24 mouse cellular contexts compared by ENCODE assay signal in the genomic region with DNA sequence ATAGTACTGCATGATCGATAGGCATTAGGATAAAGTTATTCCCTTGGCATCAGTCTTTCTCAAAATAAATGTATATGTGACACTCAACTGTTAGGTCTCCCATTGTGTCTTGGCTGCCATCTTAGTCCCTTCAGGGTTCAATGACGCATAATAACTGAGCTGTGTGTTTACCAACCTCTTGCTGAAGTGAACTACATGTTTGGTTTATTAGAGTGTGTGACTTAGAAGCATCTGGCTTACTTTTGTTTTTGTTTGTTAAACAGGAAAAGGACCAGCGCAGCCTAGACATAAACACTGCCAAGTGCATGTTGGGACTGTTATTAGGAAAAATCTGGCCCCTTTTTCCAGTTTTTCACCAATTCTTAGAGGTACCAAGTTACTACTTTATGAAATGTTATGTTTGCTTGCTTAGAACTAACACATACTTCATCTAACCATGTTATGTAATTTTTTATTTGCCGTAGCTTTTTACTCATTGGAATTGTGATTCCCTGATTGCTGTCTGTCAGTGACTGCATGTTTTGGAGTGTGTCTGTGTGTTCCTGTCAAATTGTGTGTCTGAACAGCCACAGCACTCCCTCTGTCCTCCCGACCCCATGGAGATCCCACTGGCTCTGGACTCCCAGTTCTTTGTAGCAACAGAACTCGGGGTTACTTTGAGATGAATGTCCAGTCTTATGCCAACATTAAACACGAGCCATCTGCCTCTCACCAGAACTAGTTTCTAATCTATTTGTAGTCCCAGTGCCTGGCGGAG.
A peak's percentile ranks its signal among the peaks of the same experiment; 100 is the strongest.
DNase-seq lines count a peak whose midpoint lies in the region; ATAC-seq and TF ChIP-seq lines count a peak whose summit lies in the region.
"Had no signal": no experiment of that assay in that cellular context is flagged by ENCODE, and none has a peak within 500 bp of the region (broad histone marks: within the 10 kb centered on the region; RNA-seq: fewer than 3 reads in every experiment).

No protein-coding gene starts in this region.

- DNase-seq in cerebellum, adult 9-10 months: peak; percentile 15
- DNase-seq in cerebellum, postnatal 36 days: no peak
- DNase-seq in lung, adult 18-20 months: peak; percentile 28 to 59
- DNase-seq in lung, postnatal 14 days: no peak
- peak; percentile 64 for DNase-seq in lung, postnatal 0 days (ENCODE audit: low spot score)
- no peak for DNase-seq in stomach, postnatal 0 days (ENCODE audit: low spot score)
- no peak for DNase-seq in urinary bladder, adult 18-20 months (ENCODE audit: low spot score in 2 of 2)
- DNase-seq: adrenal gland, postnatal 10 days; forebrain, postnatal 0 days; gastrocnemius, postnatal 36 days; kidney, adult 18-20 months; kidney, postnatal 4 days; layer of hippocampus, adult 9-11 months; thymus, adult 18-20 months; thymus, postnatal 36 days had no signal

- peak; percentile 57; the same call in 1 of the 2 replicates for TF ChIP-seq EP300 in lung, postnatal 0 days (IDR thresholded peaks at IDR 0.05)
- TF ChIP-seq EP300 in stomach, postnatal 0 days (optimal IDR thresholded peaks at IDR 0.05): no peak

- no peak overlapping the region for H3K9ac ChIP-seq in lung, postnatal 0 days (replicated peaks; ENCODE audit: low read depth)
- no peak overlapping the region for H3K9ac ChIP-seq in stomach, postnatal 0 days (ENCODE audit: low read length)
- H3K9ac ChIP-seq in forebrain, embryonic 15.5 days (replicated peaks): no peak overlapping the region
- H3K9ac ChIP-seq: forebrain, postnatal 0 days; hindbrain, embryonic 15.5 days; liver, embryonic 12.5 days; neural tube, embryonic 13.5 days had no signal

- 52% methylated on average over 8 of the region's 8 CpGs for WGBS in lung, postnatal 0 days
- 71% methylated on average over 8 of the region's 8 CpGs for WGBS in stomach, postnatal 0 days
- WGBS in forebrain, embryonic 15.5 days: 85% methylated on average over 8 of the region's 8 CpGs

- TF ChIP-seq CTCF in lung, postnatal 0 days (IDR thresholded peaks at IDR 0.05): no peak
- TF ChIP-seq CTCF in stomach, postnatal 0 days (IDR thresholded peaks at IDR 0.05; ENCODE audit: low read depth): no peak

- ATAC-seq in lung, postnatal 0 days: peak; percentile 77
- ATAC-seq in stomach, postnatal 0 days (ENCODE audit: low FRiP score, low TSS enrichment): no peak
- no peak for ATAC-seq in forebrain, embryonic 15.5 days (replicated peaks)
- ATAC-seq: activated CD4-positive, CD25-positive, alpha-beta regulatory T cell, adult 4 months; forebrain, postnatal 0 days; liver, embryonic 12.5 days; midbrain, embryonic 16.5 days had no signal

- H3K4me1 ChIP-seq in lung, postnatal 0 days (ENCODE audit: insufficient read depth, low read depth, low read length): no peaks in the 10 kb centered on the region
- no peaks in the 10 kb centered on the region for H3K4me1 ChIP-seq in stomach, postnatal 0 days (replicated peaks; ENCODE audit: control insufficient read depth, insufficient read depth)
- 0 out of 2 replicates have a peak, but pooled peaks cover 4% of the 10 kb centered on the region for H3K4me1 ChIP-seq in forebrain, embryonic 15.5 days
- H3K4me1 ChIP-seq: heart, embryonic 10.5 days; liver, embryonic 12.5 days had no signal

- H3K4me3 ChIP-seq in lung, postnatal 0 days (ENCODE audit: low read depth, low read length): no peak overlapping the region
- no peak overlapping the region for H3K4me3 ChIP-seq in stomach, postnatal 0 days (ENCODE audit: low read depth, low read length)
- H3K4me3 ChIP-seq in forebrain, embryonic 15.5 days: no peak overlapping the region
- H3K4me3 ChIP-seq: forebrain, embryonic 10.5 days; heart, embryonic 10.5 days; hindbrain, embryonic 15.5 days; liver, embryonic 12.5 days; myocyte; neural tube, embryonic 13.5 days had no signal

- no peaks in the 10 kb centered on the region for H3K36me3 ChIP-seq in lung, postnatal 0 days (ENCODE audit: insufficient read depth, low read length)
- H3K36me3 ChIP-seq in stomach, postnatal 0 days (ENCODE audit: control insufficient read depth, insufficient read depth, low read length): no peaks in the 10 kb centered on the region
- peaks cover 27% of the 10 kb centered on the region for H3K36me3 ChIP-seq in forebrain, embryonic 15.5 days

- H3K4me2 ChIP-seq in lung, postnatal 0 days (replicated peaks; ENCODE audit: low read depth, low read length): no peak overlapping the region
- no peak overlapping the region for H3K4me2 ChIP-seq in stomach, postnatal 0 days (replicated peaks; ENCODE audit: low read depth)
- H3K4me2 ChIP-seq in forebrain, embryonic 15.5 days (replicated peaks): no peak overlapping the region
- H3K4me2 ChIP-seq: hindbrain, embryonic 15.5 days; liver, embryonic 12.5 days; neural tube, embryonic 13.5 days had no signal

- H3K27me3 ChIP-seq in lung, postnatal 0 days (replicated peaks; ENCODE audit: insufficient read depth, low read length): no peaks in the 10 kb centered on the region
- no peaks in the 10 kb centered on the region for H3K27me3 ChIP-seq in stomach, postnatal 0 days (ENCODE audit: control insufficient read depth, insufficient read depth, low read length)
- no peaks in the 10 kb centered on the region for H3K27me3 ChIP-seq in forebrain, embryonic 15.5 days
- H3K27me3 ChIP-seq: hindbrain, embryonic 15.5 days; liver, embryonic 12.5 days; neural tube, embryonic 13.5 days had no signal

- H3K27ac ChIP-seq in lung, postnatal 0 days (ENCODE audit: low read length): peak overlapping the region; percentile 54; the same call in 1 of the 2 replicates
- 0 out of 2 replicates have a peak overlapping the region, but pooled peaks have one; percentile 18 for H3K27ac ChIP-seq in stomach, postnatal 0 days (replicated peaks)
- no peak overlapping the region for H3K27ac ChIP-seq in forebrain, embryonic 15.5 days (replicated peaks)
- H3K27ac ChIP-seq: forebrain, embryonic 10.5 days; heart, embryonic 10.5 days; hindbrain, embryonic 15.5 days; liver, embryonic 12.5 days; neural tube, embryonic 13.5 days had no signal

- H3K9me3 ChIP-seq in lung, postnatal 0 days (ENCODE audit: low read length): no peaks in the 10 kb centered on the region
- no peaks in the 10 kb centered on the region for H3K9me3 ChIP-seq in stomach, postnatal 0 days (ENCODE audit: control insufficient read depth, low read length)
- H3K9me3 ChIP-seq in forebrain, embryonic 15.5 days: no peaks in the 10 kb centered on the region
- H3K9me3 ChIP-seq: forebrain, embryonic 10.5 days; heart, embryonic 10.5 days; hindbrain, embryonic 15.5 days; liver, embryonic 12.5 days; neural tube, embryonic 13.5 days had no signal

Comparison
In these comparisons a context has a peak if more than half of its experiments do, and no peak if none do; other contexts are left out.
1. DNase-seq: peak in cerebellum, adult 9-10 months (single experiment), lung, adult 18-20 months (2 of 2) and lung, postnatal 0 days (single experiment); none in cerebellum, postnatal 36 days (0 of 2), lung, postnatal 14 days (single experiment), stomach, postnatal 0 days (single experiment) and urinary bladder, adult 18-20 months (0 of 2).